Mouse (Mus musculus) midbrain, postnatal 0 days (tissue): Measurements from ENCODE around the gene Fate1. TPM values are rescaled to one million over a fixed set of nuclear protein-coding genes. Genes with fewer than 3 reads are reported as not detected.

ENCODE experiments used
- ATAC-seq: fragments of 200-750 bp; cut with Nextera tagmentation; 2 replicates; pipeline ENCODE4 v1.8.0; 2017; ENCODE audit warnings: moderate number of reproducible peaks, mild to moderate bottlenecking, moderate TSS enrichment, moderate library complexity; ENCODE audit not compliant: low FRiP score
- DNase-seq: peaks from one replicate; pipeline ENCODE4 v3.0.0-alpha.2; 2015; ENCODE audit warnings: low spot score
- H3K27ac ChIP-seq: fragments of 300-500 bp; sonication (generic); 2 replicates; pipeline ENCODE4 v1.5.1; 2014; ENCODE audit warnings: low read depth, mild to moderate bottlenecking, low read length, mixed read lengths
- H3K27me3 ChIP-seq: fragments of 300-500 bp; sonication (generic); 2 replicates; pipeline ENCODE4 v1.6.1; 2014; ENCODE audit warnings: low read length, control low read depth, mixed read lengths; ENCODE audit not compliant: insufficient read depth
- H3K36me3 ChIP-seq: fragments of 300-500 bp; sonication (generic); 2 replicates; pipeline ENCODE4 v1.6.1; 2014; ENCODE audit warnings: low read length, control low read depth, mixed read lengths; ENCODE audit not compliant: insufficient read depth
- H3K4me1 ChIP-seq: fragments of 300-500 bp; sonication (generic); 2 replicates; pipeline ENCODE4 v1.6.1; 2014; ENCODE audit warnings: mild to moderate bottlenecking, control low read depth, antibody characterized with exemption, low read length, mixed read lengths; ENCODE audit not compliant: insufficient read depth
- H3K4me2 ChIP-seq: fragments of 300-500 bp; sonication (generic); 2 replicates; pipeline ENCODE4 v1.6.1; 2014; ENCODE audit warnings: low read depth, mild to moderate bottlenecking, low read length, mixed read lengths; ENCODE audit not compliant: poor library complexity, severe bottlenecking
- H3K4me3 ChIP-seq: fragments of 300-500 bp; sonication (generic); 2 replicates; pipeline ENCODE4 v1.5.1; 2014; ENCODE audit warnings: low read depth, mild to moderate bottlenecking, low read length, moderate library complexity
- H3K9ac ChIP-seq: fragments of 300-500 bp; sonication (generic); replicated peaks from 2 replicates; pipeline ENCODE4 v1.6.1; 2014; ENCODE audit warnings: mild to moderate bottlenecking, low read length, moderate library complexity, mixed read lengths; ENCODE audit not compliant: poor library complexity, severe bottlenecking
- H3K9me3 ChIP-seq: fragments of 300-500 bp; sonication (generic); 2 replicates; pipeline ENCODE4 v1.6.1; 2016; ENCODE audit warnings: low read length, control low read depth
- CTCF ChIP-seq: IDR thresholded peaks from 2 replicates; pipeline ENCODE4 v1.5.1; 2016; ENCODE audit warnings: antibody characterized with exemption, mild to moderate bottlenecking
- WGBS: fragments of 180-500 bp; shearing (Covaris S2); extraction: QIAGEN DNeasy Blood & Tissue Kit; methylation state at CpG from one replicate; pipeline ENCODE4 v1.1.7; 2014; 5-methylcytosine and 5-hydroxymethylcytosine counted together
- polyA plus RNA-seq: library from polyadenylated mRNA; unstranded; fragments of >200 nt; fragmentation: Nextera tagmentation; extraction: Ambion mirVana; gene quantifications from 2 replicates; pipeline ENCODE4 v1.2.1, GENCODE M21; 2015
- total RNA-seq: library from RNA; depleted of rRNA; stranded (reverse); fragments of >200 nt; gene quantifications from 2 replicates; pipeline ENCODE4 v1.2.3, GENCODE M21; 2014

The Fate1 gene
- total and polyA plus RNA-seq, 2 experiments from 2014 or later, result 0.55 TPM; not detected in 1

DNA sequence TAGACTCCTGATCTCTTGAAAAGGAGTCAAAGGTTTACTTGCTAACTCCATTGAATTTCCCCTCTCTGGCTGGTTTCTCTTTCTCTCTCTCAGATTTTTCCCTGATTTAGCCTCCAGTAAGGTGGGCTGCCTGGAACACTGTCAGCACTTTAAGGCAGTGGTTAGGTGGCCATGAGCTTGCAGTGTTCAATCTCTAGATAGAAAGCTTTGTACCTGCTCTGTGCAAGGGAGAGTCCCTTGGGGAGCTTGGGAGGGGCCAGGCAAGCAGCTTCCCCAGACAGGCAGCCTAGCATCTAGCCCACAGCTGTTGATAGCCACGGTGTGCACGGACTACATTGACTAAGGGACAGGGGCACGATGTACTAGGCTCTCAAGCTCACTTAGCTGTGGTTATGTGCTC lies 18.8 kb downstream of the Fate1 start, which contains the start of gene Cnga2:
Gene Cnga2, plus strand, starts transcription at position 301 of the 400 bp plus-strand sequence.
- no peaks in the 10 kb centered on the region for H3K27me3 ChIP-seq
- no peaks in the 10 kb centered on the region for H3K36me3 ChIP-seq
- no peak within 1 kb of the TSS for H3K27ac ChIP-seq
- DNase-seq (no peak), ATAC-seq (no peak)
- H3K9me3 ChIP-seq, result no peaks in the 10 kb centered on the region
- H3K9ac ChIP-seq, result no peak within 1 kb of the TSS
- no peaks in the 10 kb centered on the region for H3K4me1 ChIP-seq
- H3K4me2 ChIP-seq, result no peak within 1 kb of the TSS
- WGBS, result 88% methylated on average over 3 of the region's 3 CpGs
- TF ChIP-seq CTCF, result no peak
- no peak within 1 kb of the TSS for H3K4me3 ChIP-seq

GRCm38 (mm10) chrX:71995972-71996371 lies 23.2 kb downstream of the Fate1 start:
- H3K36me3 ChIP-seq, result no peaks in the 10 kb centered on the region
- WGBS, result 50% methylated on average over 1 of the region's 1 CpGs
- ATAC-seq, result no peak

DNA sequence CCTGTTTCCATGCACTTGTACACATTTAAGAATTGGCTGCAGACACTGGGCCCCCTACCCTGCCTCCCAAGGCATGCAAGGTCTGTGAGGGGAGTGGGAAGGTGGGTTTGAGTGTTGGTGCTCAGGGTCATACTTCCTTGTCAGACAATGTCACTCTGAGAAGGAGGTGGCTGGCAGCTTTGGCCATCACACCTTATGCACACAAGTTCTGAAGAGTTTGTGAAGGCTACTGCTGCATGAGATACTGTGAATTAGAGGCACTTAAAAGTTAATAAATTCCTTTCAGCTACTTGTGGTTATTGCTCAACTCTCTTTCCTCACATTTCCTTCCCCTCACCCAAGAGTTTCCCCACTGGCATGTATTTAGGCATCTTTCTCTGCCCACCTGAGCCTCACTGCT lies 37.1 kb downstream of the Fate1 start:
- no peak overlapping the region for H3K27ac ChIP-seq
- ATAC-seq, result no peak
- no peaks in the 10 kb centered on the region for H3K27me3 ChIP-seq
- H3K4me2 ChIP-seq, result no peak overlapping the region
- DNase-seq, result no peak
- no peak overlapping the region for H3K4me3 ChIP-seq
- H3K9me3 ChIP-seq, result no peaks in the 10 kb centered on the region
- no peak for TF ChIP-seq CTCF
- H3K36me3 ChIP-seq, result no peaks in the 10 kb centered on the region
- no peak overlapping the region for H3K9ac ChIP-seq
- no peaks in the 10 kb centered on the region for H3K4me1 ChIP-seq

More at GRCm38 (mm10) chrX:71995972-71996371, 23.2 kb downstream of the Fate1 start:
- Histone ChIP-seq H3K27me3 (no peaks in the 10 kb centered on the region), H3K4me2 (no peak overlapping the region), H3K9ac (no peak overlapping the region), H3K27ac (no peak overlapping the region), H3K4me3 (no peak overlapping the region), H3K4me1 (no peaks in the 10 kb centered on the region), H3K9me3 (no peaks in the 10 kb centered on the region)
- DNase-seq, result no peak
- no peak for TF ChIP-seq CTCF

- H3K36me3 ChIP-seq, result no peaks in the 10 kb centered on the region
- H3K27ac ChIP-seq, result no peak overlapping the region
- no peak overlapping the region for H3K4me3 ChIP-seq
- no peaks in the 10 kb centered on the region for H3K9me3 ChIP-seq
- no peaks in the 10 kb centered on the region for H3K27me3 ChIP-seq
- H3K4me1 ChIP-seq, result no peaks in the 10 kb centered on the region
- ATAC-seq (0 out of 2 replicates have a peak, but pooled peaks have one; percentile 44), DNase-seq (peak; percentile 27)
- WGBS, result 59% methylated on average over 9 of the region's 9 CpGs
- H3K9ac ChIP-seq, result no peak overlapping the region
- H3K4me2 ChIP-seq, result no peak overlapping the region
- TF ChIP-seq CTCF, result no peak
Observed at GRCm38 (mm10) chrX:72012236-72012635, 39.5 kb downstream of the Fate1 start.

GRCm38 (mm10) chrX:72012804-72013203 lies 40.0 kb downstream of the Fate1 start:
- DNase-seq, result no peak
- peak; percentile 62 for TF ChIP-seq CTCF
- no peak overlapping the region for H3K9ac ChIP-seq
- no peak overlapping the region for H3K4me3 ChIP-seq
- no peaks in the 10 kb centered on the region for H3K9me3 ChIP-seq
- H3K4me2 ChIP-seq, result no peak overlapping the region
- 28% methylated on average over 3 of the region's 3 CpGs for WGBS
- no peaks in the 10 kb centered on the region for H3K4me1 ChIP-seq
- no peaks in the 10 kb centered on the region for H3K27me3 ChIP-seq
- no peaks in the 10 kb centered on the region for H3K36me3 ChIP-seq
- ATAC-seq, result no peak
- no peak overlapping the region for H3K27ac ChIP-seq

DNA sequence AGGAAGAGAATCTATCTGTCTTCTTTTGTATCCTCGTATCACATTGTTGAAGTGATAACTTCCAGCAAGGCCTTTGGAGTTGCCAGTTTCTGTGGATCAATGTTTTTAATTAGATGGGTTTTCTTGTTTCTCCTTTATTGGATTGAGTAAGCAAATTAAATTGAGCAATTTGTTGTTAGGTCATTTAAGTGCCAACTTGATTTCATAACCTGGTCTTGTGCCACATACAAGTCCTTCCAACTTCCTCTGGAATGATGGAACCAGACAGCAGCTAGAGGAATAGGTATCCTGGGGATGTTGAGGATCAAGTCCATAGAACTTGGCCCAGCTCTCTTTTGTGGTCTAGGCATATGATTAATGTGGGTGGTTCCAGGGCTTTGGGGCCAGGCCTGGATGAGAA lies 49.5 kb downstream of the Fate1 start:
- Histone ChIP-seq H3K9me3 (no peaks in the 10 kb centered on the region), H3K36me3 (no peaks in the 10 kb centered on the region), H3K4me3 (no peak overlapping the region), H3K9ac (no peak overlapping the region), H3K27ac (no peak overlapping the region), H3K4me1 (no peaks in the 10 kb centered on the region), H3K27me3 (no peaks in the 10 kb centered on the region), H3K4me2 (no peak overlapping the region)
- no peak for TF ChIP-seq CTCF
- no peak for ATAC-seq
- 86% methylated on average over 1 of the region's 1 CpGs for WGBS
- no peak for DNase-seq
